Mouse (Mus musculus): ENCODE results near the gene Kdm4d. TPM values are rescaled to one million over a fixed set of nuclear protein-coding genes. Genes with fewer than 3 reads are reported as not detected.
A peak's percentile ranks its signal among the peaks of the same experiment; 100 is the strongest.
"Not testable (repeated sequence)": the region's sequence is repeated elsewhere in the genome, so short reads cannot be mapped to it uniquely, and the experiment has no call there.

The Kdm4d gene
- total RNA-seq (2021), result not detected
- long read RNA-seq, experiment 1, result 0 reads
- long read RNA-seq, experiment 2, result 0 reads

GRCm38 (mm10) chr9:14500023-14500915, at the start of gene Kdm4d, which contains the start of gene Cwc15:
Kdm4d (minus strand) TSS chr9:14500482.
Cwc15 (plus strand) TSS chr9:14500617.
- peak; percentile 95 for DNase-seq (ENCODE audit: low spot score)

DNA sequence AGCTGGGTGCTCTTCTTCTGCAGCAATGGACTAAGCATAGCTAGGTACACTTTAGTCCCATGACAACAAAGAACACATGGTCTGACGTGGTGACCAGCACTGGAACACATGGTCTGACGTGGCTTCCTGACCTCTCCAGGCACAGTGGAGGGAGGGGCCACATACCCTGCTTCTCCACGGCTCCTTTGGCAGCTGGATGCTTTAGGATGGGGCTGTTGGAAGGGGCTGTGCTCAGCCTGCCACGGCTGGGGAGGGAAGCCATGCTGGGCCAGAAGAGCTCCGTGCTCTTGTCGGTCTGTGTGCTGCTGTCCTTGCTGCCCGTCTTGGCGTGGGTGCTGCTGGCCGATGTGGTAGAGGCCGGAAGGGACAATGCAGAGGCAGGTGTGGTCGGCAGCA, 48.1 kb upstream of the Kdm4d start:
- no peak for DNase-seq (ENCODE audit: low spot score)

- peak; percentile 79 for DNase-seq (ENCODE audit: low spot score)
These were observed 47.5 kb upstream of the Kdm4d start for GRCm38 (mm10) chr9:14547584-14548365.

DNA sequence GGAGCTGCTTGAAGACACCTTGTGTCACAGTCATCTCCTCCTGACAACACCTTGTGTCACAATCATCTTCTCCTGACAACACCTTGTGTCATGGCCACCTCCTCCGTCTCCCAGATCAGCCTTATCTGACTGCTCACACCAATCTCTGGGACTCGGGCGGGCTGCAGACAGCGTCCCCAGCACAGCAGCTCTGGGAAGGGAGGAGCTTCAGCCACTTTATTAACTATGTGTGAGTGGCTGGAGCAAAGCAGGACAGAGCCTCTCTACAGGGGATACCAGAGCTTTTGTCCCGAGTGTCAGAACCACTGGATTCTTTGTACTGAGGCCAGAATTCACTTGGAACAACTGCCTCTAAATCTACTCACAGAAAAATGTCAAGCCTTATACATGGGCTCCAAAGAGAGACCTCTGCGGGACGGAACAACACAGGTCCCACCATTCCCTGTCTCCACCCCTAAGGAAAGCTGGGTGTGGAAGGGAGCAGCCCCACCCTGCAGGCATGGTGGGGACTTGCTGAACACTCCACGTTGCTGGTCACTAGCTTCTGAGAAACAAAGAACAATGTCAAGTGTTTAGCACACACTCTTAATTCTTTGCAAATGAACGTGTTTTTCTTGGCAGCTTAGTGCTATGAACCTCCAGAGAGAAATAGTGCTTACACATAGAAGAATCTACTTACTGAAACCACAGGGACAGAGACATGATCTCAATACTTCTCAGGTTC, 43.9 kb upstream of the Kdm4d start:
- DNase-seq (ENCODE audit: low spot score), result no peak

DNA sequence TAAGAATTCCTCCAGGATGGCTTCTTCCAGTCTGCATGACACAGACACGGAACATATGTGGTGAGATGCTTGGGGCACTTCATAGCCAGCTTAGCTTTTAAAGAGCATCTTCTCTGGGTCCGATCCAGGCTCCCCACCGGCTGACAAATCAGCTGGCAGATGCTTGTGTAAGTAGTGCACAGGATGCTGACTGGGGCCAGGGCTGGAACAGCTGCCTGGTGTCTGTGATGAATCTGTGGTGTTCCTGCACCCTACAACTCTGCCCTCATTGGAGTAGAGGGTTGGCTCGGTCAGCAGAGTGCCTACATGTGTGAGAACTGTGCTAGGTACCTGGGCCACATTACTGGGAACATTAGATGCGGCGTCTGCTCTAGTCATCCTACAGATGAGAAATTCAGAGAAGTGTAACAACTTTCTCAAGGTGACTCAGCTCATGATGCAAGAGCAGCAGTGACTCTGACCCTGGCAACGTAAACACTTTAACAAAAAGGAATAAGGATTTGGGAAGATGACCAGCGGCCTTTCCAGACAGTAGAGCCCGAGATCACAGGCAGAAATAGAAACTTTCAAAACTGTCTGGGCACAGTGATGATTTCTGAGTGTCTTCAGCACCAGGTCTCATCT, 34.7 kb upstream of the Kdm4d start:
- DNase-seq (ENCODE audit: low spot score), result no peak

DNA sequence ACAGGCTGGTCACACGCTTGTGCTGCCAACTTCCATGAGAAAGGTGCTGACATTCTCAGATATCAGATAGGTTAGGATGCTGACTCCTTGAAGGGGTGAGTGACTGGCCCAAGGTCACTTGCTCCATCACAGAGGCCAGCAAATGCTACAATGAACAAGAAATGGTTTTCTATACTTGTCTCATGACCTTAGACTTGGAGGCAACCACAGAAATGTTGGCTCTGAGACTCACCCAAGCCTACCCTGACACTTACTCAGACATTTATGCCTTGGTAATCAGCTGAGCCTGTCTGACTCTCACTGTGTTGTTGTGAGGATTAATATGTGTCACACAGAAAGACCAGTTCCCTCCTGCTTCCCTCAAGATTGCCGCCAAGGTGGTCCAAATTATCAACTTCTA, 33.4 kb upstream of the Kdm4d start:
- no peak for DNase-seq (ENCODE audit: low spot score)

GRCm38 (mm10) chr9:14532283-14532682, 32.0 kb upstream of the Kdm4d start:
- DNase-seq (ENCODE audit: low spot score), result no peak

GRCm38 (mm10) chr9:14530004-14530403, 29.7 kb upstream of the Kdm4d start:
- no peak for DNase-seq (ENCODE audit: low spot score)

GRCm38 (mm10) chr9:14523408-14524043, 23.2 kb upstream of the Kdm4d start:
- peak; percentile 90 for DNase-seq (ENCODE audit: low spot score)

GRCm38 (mm10) chr9:14521695-14522094, 21.4 kb upstream of the Kdm4d start:
- DNase-seq (ENCODE audit: low spot score), result no peak

DNA sequence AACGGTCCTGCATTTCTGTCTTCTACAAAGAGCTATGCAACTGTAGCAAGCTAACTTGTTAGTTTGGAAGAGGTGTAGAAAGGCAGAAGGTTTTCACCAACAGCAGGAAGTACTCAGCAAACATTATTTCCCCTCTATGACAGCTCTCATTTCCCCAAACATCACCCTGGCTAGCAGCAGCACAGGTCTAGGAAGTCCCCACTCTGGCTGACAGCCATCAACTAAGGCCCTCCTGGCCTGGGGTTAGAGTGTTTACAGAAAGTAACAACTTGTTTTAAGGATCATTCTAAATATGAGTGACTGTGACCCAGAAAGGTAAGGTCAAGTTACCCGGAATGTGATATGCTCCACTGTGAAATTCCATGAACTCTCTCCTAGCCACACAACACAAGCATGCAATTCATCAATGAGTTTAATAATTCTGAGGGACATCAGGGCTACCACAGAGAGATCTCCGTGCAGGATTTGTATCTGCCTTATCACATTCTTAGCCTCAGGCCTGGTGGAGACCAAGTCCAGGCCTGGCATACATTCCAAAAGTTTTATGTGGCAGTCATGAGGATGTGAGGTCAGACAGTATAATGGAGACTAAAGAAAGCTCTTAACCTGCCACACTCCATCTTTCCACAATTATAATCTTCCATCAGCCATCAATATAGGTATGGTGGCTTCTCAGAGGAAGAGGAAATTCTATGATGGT, 20.8 kb upstream of the Kdm4d start:
- no peak for DNase-seq (ENCODE audit: low spot score)

DNA sequence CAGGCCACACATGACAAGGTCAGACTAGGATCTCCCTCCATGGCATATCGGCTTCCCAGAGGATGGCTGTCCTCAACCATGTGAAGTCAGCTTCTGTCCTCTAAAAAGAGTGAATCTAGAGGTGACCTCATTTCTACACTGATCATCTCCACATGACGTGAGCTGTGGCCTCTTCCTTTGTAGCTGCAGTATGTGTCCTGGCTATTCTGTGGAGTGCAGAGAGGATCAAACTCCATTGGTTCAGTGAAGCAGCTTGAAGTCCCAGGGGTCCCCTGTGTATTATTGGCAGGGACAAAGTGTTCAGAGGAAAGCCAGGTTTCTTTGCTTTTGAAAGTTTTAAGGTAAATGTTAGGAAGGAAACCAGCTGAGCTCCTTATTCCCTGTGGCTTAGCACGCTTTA, 17.8 kb upstream of the Kdm4d start:
- no peak for DNase-seq (ENCODE audit: low spot score)

DNA sequence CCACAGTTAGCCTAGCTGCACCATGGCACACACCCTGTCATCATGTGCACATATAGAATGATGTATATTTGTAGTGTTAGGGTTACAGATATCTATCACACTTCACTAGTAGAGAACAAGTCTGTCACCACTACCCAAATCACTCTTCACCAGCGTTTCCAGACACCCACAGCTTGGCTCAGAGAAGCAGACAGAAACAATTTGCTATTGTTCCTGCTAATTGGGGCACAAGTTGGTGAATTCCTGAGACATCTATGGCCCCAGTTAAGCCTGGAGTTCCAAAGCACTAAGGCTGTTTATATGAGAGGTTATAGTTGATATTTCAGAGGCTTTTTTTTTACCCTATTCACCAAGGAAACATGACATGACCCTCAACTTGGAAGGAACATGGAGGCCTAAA, 17.0 kb upstream of the Kdm4d start:
- DNase-seq (ENCODE audit: low spot score), result no peak

DNA sequence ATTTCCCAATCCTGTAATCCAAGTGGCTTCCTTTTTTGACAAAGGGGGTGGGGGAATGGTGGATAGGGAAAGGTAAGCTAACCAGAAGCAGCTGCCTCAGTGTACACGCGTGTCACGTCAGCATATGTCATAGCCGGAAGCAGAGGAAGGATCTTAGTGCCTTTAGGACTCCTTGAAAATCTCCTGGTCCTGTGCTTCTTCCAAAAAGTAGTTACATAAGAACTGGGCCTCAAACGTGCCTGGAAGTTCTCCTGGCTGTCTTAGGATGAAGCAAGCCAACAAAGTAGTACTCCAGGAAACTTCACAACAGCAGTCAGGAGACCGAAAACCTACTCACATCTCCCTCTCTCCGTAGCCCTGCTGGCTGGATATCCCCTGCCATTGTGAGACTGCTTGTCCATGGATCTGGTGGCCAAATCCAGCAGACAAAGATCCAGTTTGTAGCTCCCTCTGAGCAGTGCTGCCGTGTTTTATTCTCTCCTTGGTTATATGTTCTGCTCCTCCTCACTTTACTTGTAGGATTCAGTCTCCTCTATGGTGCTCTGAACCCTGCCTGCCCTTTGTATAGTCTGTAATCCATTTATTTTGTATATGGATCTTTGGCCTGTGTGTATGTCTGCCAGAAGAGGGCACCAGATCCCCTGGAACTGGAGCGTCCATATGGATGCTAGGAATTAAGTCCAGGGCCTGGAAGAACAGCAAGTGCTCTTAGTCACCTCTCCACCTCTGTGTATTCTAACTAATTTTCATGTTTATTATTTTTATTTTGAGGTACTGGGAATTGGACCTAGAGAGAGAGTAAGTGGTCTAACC, 12.6 kb upstream of the Kdm4d start:
- DNase-seq (ENCODE audit: low spot score), result peak; percentile 51

- DNase-seq (ENCODE audit: low spot score), result no peak
These were observed 688 bp upstream of the Kdm4d start for GRCm38 (mm10) chr9:14500916-14501424.

DNA sequence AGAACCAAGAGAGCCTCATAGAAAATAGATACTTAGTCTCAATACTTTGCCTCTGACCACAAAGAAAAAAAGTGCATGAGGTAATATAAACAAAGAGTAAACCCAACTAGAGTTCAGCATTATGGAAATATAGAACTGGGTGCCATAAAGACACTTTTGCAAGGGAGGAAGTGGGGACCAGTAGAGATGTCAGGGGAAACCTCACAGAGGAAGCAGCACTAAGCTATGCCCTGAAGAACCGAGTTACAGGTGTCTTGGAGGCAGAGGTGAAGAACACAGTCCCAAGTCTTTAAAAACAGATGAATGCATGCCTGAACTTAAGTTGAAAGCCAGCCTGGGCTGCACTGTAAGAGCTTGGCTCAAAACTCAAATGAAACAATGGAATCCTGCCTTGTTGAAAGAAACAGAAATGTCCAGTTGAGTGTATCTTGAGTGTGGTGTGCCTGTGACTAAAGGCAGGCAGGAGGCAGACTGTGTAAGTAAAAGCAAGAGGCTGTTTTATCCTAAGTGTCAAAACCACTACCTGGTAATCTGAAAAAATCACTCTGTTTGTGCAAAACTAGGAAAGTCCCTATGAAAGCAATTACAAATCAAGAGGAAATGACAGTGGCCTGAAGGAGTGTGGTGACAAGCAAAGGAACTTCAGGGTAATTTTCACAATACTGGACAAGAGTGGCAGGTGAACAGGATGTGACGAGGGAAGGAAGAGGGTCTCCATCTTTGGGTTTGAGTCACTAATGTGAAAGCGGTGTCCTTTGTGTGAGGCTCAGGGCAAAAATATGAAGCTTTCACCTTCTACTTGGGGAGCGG, 1.2 kb downstream of the Kdm4d start:
- DNase-seq (ENCODE audit: low spot score), result no peak

DNA sequence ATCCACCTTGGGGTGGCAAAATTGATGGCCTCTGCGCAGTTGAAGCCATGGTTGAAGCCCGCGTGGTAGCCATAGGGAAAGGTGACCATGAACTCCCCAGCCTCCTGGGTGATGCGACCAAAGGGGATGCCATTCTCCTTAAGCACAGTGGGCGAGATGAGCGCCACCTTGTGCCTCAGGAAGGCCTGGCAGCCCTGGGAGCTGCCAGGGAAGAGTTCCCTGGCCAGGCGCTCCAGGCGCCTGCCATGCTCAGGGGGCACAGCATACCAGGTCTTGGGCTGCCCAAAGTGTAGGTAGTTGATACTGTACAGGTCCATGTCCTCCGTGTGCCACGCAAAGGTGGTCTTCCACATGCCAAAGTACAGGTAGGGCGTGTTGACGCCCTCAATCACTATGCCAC, 36.6 kb downstream of the Kdm4d start:
- DNase-seq (ENCODE audit: low spot score), result not testable (repeated sequence)

DNA sequence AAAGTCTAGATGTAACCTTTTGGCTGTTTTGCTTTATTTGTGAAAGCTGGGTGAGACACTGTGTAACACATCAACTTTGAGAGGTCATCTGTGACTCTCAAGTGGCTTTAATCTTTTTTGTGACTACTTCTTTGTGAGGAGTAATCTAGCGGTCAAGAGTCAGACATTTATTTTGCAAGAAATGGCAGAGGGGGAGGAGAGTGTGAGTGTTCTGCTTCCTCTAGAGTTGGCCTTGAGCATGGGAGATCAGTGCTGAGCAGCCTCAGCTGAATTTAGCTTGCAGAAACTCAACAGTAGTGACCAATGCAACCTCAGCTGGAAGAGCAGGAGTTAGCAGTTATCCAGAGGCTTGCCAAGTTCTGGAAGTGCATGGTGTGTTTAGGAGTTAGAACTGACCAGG, 37.7 kb downstream of the Kdm4d start:
- DNase-seq (ENCODE audit: low spot score), result not testable (repeated sequence)

All from gastrocnemius, adult 18-20 months (tissue).